Mouse (Mus musculus) small intestine, adult 2 months (tissue): Measurements from ENCODE around the gene Cyp1a2.

Experiments
- CTCF ChIP-seq: fragments of 200-500 bp; IDR thresholded peaks from 2 replicates; pipeline ENCODE4 v1.5.1; 2012; ENCODE audit warnings: low read depth, mild to moderate bottlenecking, control low read depth, inconsistent platforms, low read length, moderate library complexity, mixed read lengths; ENCODE audit not compliant: insufficient replicate concordance, insufficient read length; ENCODE audit errors: extremely low read depth
- POLR2A ChIP-seq: fragments of 200-500 bp; IDR thresholded peaks from 2 replicates; pipeline ENCODE4 v1.6.1; 2012; ENCODE audit warnings: low read depth, mild to moderate bottlenecking, control low read depth, inconsistent platforms, low read length, moderate library complexity

DNA sequence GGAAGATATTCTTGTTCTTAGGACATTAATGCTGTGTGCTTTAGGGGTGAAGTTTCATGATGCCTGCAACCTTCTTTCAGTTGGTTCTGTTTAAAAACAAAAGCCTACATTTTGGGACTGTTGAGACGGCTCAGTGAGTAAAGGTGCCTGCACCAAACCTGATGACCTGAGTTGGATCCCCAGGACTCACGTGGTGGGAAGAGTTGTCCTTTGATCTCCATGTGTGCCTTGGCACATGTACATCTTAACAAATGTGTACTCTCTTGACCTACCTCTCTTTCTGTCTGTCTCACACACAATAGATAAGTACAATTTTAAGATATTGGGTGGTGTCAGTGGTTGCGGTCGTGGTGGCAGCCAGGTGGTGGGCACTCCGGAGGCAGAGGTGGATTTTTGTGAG is 2.5 kb upstream of the Cyp1a2 start:
- TF ChIP-seq CTCF: no peak
- no peak for TF ChIP-seq POLR2A
